Mouse (Mus musculus) hindbrain, embryonic 13.5 days (tissue): ENCODE measurements at regions not wholly inside any gene's neighbourhood (a gene's known extent, or its start where the extent isn't known, plus 50 kb on each side); places are given as distances from the start of the nearest gene placed in this dataset.

ENCODE experiments used
- ATAC-seq: fragments of 200-750 bp; cut with Nextera tagmentation; 2 replicates; pipeline ENCODE4 v1.8.0; 2017; ENCODE audit warnings: moderate TSS enrichment; ENCODE audit not compliant: low FRiP score
- H3K27ac ChIP-seq: fragments of 300-500 bp; sonication (generic); 2 replicates; pipeline ENCODE4 v1.5.1; 2015; ENCODE audit warnings: inconsistent platforms, mild to moderate bottlenecking, moderate library complexity
- H3K27me3 ChIP-seq: fragments of 300-500 bp; sonication (generic); 2 replicates; pipeline ENCODE4 v1.6.1; 2015; ENCODE audit warnings: mild to moderate bottlenecking, inconsistent platforms
- H3K36me3 ChIP-seq: fragments of 300-500 bp; sonication (generic); 2 replicates; pipeline ENCODE4 v1.6.1; 2015; ENCODE audit warnings: mild to moderate bottlenecking, inconsistent platforms
- H3K4me1 ChIP-seq: fragments of 300-500 bp; sonication (generic); replicated peaks from 2 replicates; pipeline ENCODE4 v1.6.1; 2015; ENCODE audit warnings: inconsistent platforms
- H3K4me2 ChIP-seq: fragments of 300-500 bp; sonication (generic); 2 replicates; pipeline ENCODE4 v1.6.1; 2015; ENCODE audit warnings: inconsistent platforms, mild to moderate bottlenecking, moderate library complexity
- H3K4me3 ChIP-seq: fragments of 300-500 bp; sonication (generic); 2 replicates; pipeline ENCODE4 v1.5.1; 2015; ENCODE audit warnings: mild to moderate bottlenecking, inconsistent platforms
- H3K9ac ChIP-seq: fragments of 300-500 bp; sonication (generic); 2 replicates; pipeline ENCODE4 v1.6.1; 2015; ENCODE audit warnings: mild to moderate bottlenecking, inconsistent platforms
- H3K9me3 ChIP-seq: fragments of 300-500 bp; sonication (generic); 2 replicates; pipeline ENCODE4 v1.6.1; 2016; ENCODE audit warnings: inconsistent platforms
- WGBS: fragments of 180-500 bp; shearing (Covaris S2); methylation state at CpG from one replicate; pipeline ENCODE4 v1.1.7; 2015; 5-methylcytosine and 5-hydroxymethylcytosine counted together

DNA sequence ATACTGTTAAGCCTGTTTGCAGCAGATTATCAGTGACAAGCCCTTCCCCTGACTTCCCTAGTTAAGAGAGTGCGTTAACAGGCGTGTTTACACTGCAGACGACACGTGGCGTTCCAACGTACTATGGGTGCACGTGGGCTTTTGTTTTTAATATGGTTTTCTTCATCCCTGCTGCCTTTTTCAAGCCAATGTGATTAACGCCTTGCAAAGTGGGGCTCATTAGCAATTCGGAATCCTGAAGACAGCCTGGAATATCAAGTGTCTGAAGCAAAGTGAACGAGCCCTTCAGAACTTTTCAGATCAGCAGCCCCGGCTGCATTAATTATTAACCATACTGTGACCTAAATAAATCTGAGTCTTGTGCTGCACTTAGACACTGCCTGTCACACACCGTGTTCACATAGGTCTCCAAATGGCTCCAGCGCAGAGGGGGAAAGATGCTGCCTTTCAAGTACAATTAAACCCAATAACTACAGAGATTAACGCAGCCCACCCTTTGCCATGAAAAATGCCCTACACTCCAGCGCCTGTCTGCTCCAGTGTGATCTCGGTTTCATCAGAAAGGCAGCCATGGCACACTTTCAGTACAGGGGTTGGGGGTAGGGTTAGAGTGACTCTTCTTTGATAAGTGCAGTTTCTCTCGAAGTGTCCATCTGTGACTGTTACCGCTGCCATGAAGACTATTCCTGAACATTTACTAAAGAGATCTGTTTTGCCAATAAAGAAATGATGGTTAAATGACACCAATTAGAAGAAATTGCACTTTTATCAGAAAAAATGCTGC lies 140.7 kb upstream of the Tcerg1l start:
- Histone ChIP-seq H3K4me1 (0 out of 2 replicates have a peak, but pooled peaks cover 5% of the 10 kb centered on the region), H3K27ac (no peak overlapping the region), H3K4me3 (no peak overlapping the region), H3K9me3 (no peaks in the 10 kb centered on the region), H3K27me3 (0 out of 2 replicates have a peak, but pooled peaks cover 3% of the 10 kb centered on the region), H3K36me3 (no peaks in the 10 kb centered on the region), H3K9ac (no peak overlapping the region), H3K4me2 (no peak overlapping the region)
- ATAC-seq = no peak
- 51% methylated on average over 18 of the region's 18 CpGs for WGBS

DNA sequence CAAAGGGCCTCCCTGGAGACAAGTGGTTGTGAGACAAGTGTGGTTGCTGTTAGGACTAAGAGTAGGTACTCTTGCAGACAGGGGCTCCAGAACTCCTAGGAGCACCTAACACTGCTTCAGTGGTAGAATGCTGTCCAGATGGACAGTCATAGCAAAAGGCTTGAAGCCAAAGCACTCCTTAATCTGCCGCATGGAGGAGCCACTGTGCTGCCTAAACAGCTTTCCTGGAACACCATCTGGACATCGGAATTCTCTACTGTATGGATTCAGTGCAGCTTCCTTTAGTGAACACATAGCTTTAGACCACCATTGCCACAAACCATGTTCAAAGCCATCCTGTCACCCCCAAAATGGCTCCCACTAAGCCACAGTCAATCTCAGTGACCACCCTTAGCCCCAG lies 128.6 kb upstream of the Tcerg1l start:
- no peak for ATAC-seq
- Histone ChIP-seq H3K27ac (no peak overlapping the region), H3K9ac (no peak overlapping the region), H3K27me3 (no peaks in the 10 kb centered on the region), H3K4me3 (no peak overlapping the region), H3K36me3 (no peaks in the 10 kb centered on the region), H3K9me3 (no peaks in the 10 kb centered on the region), H3K4me1 (no peaks in the 10 kb centered on the region), H3K4me2 (no peak overlapping the region)
- 100% methylated on average over 2 of the region's 2 CpGs for WGBS

GRCm38 (mm10) chr7:138524936-138525335 lies 127.4 kb upstream of the Tcerg1l start:
- no peaks in the 10 kb centered on the region for H3K4me1 ChIP-seq
- no peaks in the 10 kb centered on the region for H3K27me3 ChIP-seq
- H3K4me2 ChIP-seq = no peak overlapping the region
- no peaks in the 10 kb centered on the region for H3K36me3 ChIP-seq
- H3K4me3 ChIP-seq = no peak overlapping the region
- 88% methylated on average over 3 of the region's 3 CpGs for WGBS
- no peaks in the 10 kb centered on the region for H3K9me3 ChIP-seq
- ATAC-seq = no peak
- H3K9ac ChIP-seq = no peak overlapping the region
- no peak overlapping the region for H3K27ac ChIP-seq

- H3K36me3 ChIP-seq = no peaks in the 10 kb centered on the region
- no peaks in the 10 kb centered on the region for H3K4me1 ChIP-seq
- no peaks in the 10 kb centered on the region for H3K27me3 ChIP-seq
- no peak overlapping the region for H3K4me3 ChIP-seq
- H3K9ac ChIP-seq = no peak overlapping the region
- H3K27ac ChIP-seq = no peak overlapping the region
- H3K9me3 ChIP-seq = no peaks in the 10 kb centered on the region
- WGBS = 88% methylated on average over 2 of the region's 2 CpGs
- no peak for ATAC-seq
- no peak overlapping the region for H3K4me2 ChIP-seq
Observed at GRCm38 (mm10) chr7:138514171-138514570, 116.6 kb upstream of the Tcerg1l start.

DNA sequence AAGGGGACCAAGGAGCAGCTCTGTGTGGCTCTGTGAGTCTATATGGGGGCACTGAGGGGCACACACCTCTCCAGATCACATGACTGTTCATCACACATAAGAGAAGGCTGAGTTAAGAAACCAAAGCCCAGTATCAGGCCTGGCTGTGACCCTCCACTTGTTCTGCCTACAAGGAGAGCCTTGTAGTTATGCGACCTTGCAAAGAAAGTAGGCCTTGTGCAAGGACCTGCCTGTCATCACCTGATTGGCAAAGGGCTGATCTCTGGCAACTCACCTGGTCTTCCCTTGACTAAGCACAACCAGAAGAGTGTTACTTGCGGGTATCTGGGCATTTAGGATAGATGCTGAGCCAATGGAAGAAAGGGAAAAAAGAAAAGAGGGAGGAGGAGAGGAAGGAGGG lies 107.7 kb upstream of the Tcerg1l start:
- Histone ChIP-seq H3K4me1 (peaks cover 17% of the 10 kb centered on the region; the same call in 1 of the 2 replicates), H3K9me3 (peaks cover 4% of the 10 kb centered on the region; the same call in 1 of the 2 replicates), H3K27ac (no peak overlapping the region), H3K36me3 (no peaks in the 10 kb centered on the region), H3K27me3 (no peaks in the 10 kb centered on the region), H3K4me2 (no peak overlapping the region), H3K9ac (no peak overlapping the region), H3K4me3 (no peak overlapping the region)
- 83% methylated on average over 2 of the region's 2 CpGs for whole genome bisulfite sequencing
- ATAC-seq = no peak

GRCm38 (mm10) chr7:138503986-138504385 lies 106.5 kb upstream of the Tcerg1l start:
- ATAC-seq = no peak
- Histone ChIP-seq H3K4me1 (peaks cover 17% of the 10 kb centered on the region; the same call in 1 of the 2 replicates), H3K27me3 (no peaks in the 10 kb centered on the region), H3K4me2 (no peak overlapping the region), H3K9me3 (peaks cover 4% of the 10 kb centered on the region; the same call in 1 of the 2 replicates), H3K4me3 (no peak overlapping the region), H3K27ac (no peak overlapping the region), H3K9ac (no peak overlapping the region), H3K36me3 (no peaks in the 10 kb centered on the region)
- WGBS = 21% methylated on average over 3 of the region's 3 CpGs

DNA sequence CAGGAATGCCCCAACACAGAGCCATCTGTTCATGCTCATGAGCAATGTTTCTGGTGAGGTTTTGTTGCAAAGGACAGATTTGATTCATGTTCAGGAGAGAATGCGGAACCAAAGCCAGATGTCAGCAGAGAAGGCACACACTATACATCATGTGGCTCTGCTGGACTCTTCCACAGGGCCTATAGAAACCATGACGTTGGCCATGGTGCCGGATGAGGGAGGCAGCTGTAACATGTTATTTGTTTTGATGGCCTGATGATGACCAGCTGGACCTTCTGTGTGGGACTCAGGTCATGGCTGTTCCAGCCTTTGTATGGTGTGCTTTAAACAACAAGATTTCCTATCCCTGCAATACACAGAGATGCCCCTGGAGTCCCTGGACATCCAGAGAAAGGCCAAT lies 105.5 kb upstream of the Tcerg1l start:
- no peak for ATAC-seq
- Histone ChIP-seq H3K4me2 (no peak overlapping the region), H3K36me3 (no peaks in the 10 kb centered on the region), H3K27ac (no peak overlapping the region), H3K9ac (no peak overlapping the region), H3K4me3 (no peak overlapping the region), H3K27me3 (no peaks in the 10 kb centered on the region), H3K4me1 (peaks cover 17% of the 10 kb centered on the region; the same call in 1 of the 2 replicates), H3K9me3 (0 out of 2 replicates have a peak, but pooled peaks cover 4% of the 10 kb centered on the region)
- 60% methylated on average over 3 of the region's 3 CpGs for WGBS

DNA sequence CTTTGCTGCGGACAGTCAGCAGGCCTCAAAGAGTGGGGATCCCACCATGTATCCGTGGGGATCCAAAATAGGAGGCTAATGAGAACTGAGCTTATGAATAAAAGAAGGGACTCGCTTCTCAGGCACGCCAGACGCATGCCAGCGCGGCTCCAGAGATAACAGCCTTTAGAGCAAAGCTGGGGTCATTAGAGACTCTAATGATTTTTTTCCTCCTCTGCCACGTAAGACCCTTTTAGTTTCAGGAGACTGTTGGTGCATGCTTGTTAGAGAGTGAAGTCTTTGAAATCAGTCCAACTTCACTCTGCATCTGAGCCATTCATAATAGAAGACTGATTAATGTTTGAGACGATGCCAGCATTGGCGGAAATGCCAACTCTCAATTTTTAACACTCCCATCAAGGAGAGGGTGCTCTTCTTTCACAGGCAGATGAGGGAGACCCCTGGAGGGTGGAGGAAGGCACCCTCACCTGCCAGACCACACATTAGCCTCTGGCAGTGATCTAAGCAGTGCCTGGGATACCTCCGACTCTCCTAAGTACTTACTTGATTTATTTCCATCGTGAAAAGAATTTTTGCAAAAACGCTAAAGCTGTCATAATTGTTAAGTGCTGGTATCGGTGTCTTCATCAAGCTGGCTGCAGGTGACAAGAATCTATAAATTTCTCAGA lies 104.0 kb upstream of the Tcerg1l start:
- H3K36me3 ChIP-seq = no peaks in the 10 kb centered on the region
- 54% methylated on average over 14 of the region's 14 CpGs for WGBS
- H3K27ac ChIP-seq = peak overlapping the region; percentile 66
- no peak overlapping the region for H3K9ac ChIP-seq
- H3K4me1 ChIP-seq = peaks cover 17% of the 10 kb centered on the region; the same call in 1 of the 2 replicates
- no peaks in the 10 kb centered on the region for H3K27me3 ChIP-seq
- ATAC-seq = no peak
- H3K9me3 ChIP-seq = no peaks in the 10 kb centered on the region
- H3K4me2 ChIP-seq = no peak overlapping the region
- H3K4me3 ChIP-seq = no peak overlapping the region

DNA sequence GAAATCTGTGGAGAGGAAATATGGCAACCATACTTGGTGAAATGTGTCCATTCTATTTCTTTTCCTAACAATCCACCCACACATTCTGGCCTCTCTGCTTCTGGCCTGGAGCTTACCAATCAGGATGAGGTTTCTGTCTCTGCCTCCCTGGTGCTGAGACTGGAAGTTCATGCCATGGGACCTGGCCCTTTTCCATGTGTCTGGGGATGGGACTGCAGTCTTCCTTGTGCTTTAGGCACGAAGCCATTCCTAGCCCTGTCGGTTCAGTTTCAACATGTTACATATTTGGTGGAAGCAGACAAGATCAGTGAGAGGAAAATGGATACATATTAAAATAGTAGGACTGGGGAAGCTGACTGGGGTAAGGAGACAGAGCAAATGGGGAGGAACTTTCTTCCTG lies 100.2 kb upstream of the Tcerg1l start:
- H3K4me1 ChIP-seq = peaks cover 10% of the 10 kb centered on the region
- no peak for ATAC-seq
- H3K9me3 ChIP-seq = no peaks in the 10 kb centered on the region
- H3K36me3 ChIP-seq = no peaks in the 10 kb centered on the region
- H3K27me3 ChIP-seq = no peaks in the 10 kb centered on the region
- H3K4me3 ChIP-seq = no peak overlapping the region
- H3K9ac ChIP-seq = no peak overlapping the region
- WGBS = 94% methylated on average over 2 of the region's 2 CpGs
- no peak overlapping the region for H3K4me2 ChIP-seq
- H3K27ac ChIP-seq = no peak overlapping the region

- no peaks in the 10 kb centered on the region for H3K9me3 ChIP-seq
- no peak overlapping the region for H3K9ac ChIP-seq
- H3K36me3 ChIP-seq = no peaks in the 10 kb centered on the region
- no peak overlapping the region for H3K4me3 ChIP-seq
- H3K4me2 ChIP-seq = no peak overlapping the region
- H3K27ac ChIP-seq = no peak overlapping the region
- WGBS = 62% methylated on average over 6 of the region's 6 CpGs
- H3K27me3 ChIP-seq = no peaks in the 10 kb centered on the region
- H3K4me1 ChIP-seq = peaks cover 10% of the 10 kb centered on the region
- no peak for ATAC-seq
Observed at GRCm38 (mm10) chr7:138497202-138497601, 99.7 kb upstream of the Tcerg1l start.

GRCm38 (mm10) chr7:138493661-138494060 lies 96.1 kb upstream of the Tcerg1l start:
- H3K4me3 ChIP-seq = no peak overlapping the region
- no peak overlapping the region for H3K27ac ChIP-seq
- no peaks in the 10 kb centered on the region for H3K9me3 ChIP-seq
- 50% methylated on average over 4 of the region's 4 CpGs for WGBS
- ATAC-seq = no peak
- H3K27me3 ChIP-seq = no peaks in the 10 kb centered on the region
- no peak overlapping the region for H3K9ac ChIP-seq
- H3K36me3 ChIP-seq = no peaks in the 10 kb centered on the region
- no peak overlapping the region for H3K4me2 ChIP-seq
- no peaks in the 10 kb centered on the region; the same call in 1 of the 2 replicates for H3K4me1 ChIP-seq

- no peak overlapping the region for H3K4me2 ChIP-seq
- no peaks in the 10 kb centered on the region for H3K36me3 ChIP-seq
- ATAC-seq = no peak
- H3K27me3 ChIP-seq = no peaks in the 10 kb centered on the region
- H3K27ac ChIP-seq = no peak overlapping the region
- H3K9ac ChIP-seq = no peak overlapping the region
- no peak overlapping the region for H3K4me3 ChIP-seq
- 62% methylated on average over 5 of the region's 5 CpGs for WGBS
- H3K4me1 ChIP-seq = no peaks in the 10 kb centered on the region; the same call in 1 of the 2 replicates
- H3K9me3 ChIP-seq = peaks cover 4% of the 10 kb centered on the region; the same call in 1 of the 2 replicates
Observed at GRCm38 (mm10) chr7:138492261-138492660, 94.7 kb upstream of the Tcerg1l start.
